Mouse (Mus musculus): Measurements from ENCODE around the gene Specc1. TPM values are rescaled to one million over a fixed set of nuclear protein-coding genes. Genes with fewer than 3 reads are reported as not detected.

Specc1 gene
- total and polyA plus RNA-seq, 3 experiments = 2.5 to 5.8 TPM; not detected in 1

GRCm38 (mm10) chr11:62035220-62035619 lies 78.7 kb downstream of the Specc1 start:
- H3K4me1 ChIP-seq (ENCODE audit: control insufficient read depth in 1 of 2, insufficient read depth in 2 of 2, low read length in 2 of 2) = no peaks in the 10 kb centered on the region
- no peak overlapping the region for H3K9ac ChIP-seq (ENCODE audit: control insufficient read depth, low read depth, low read length, poor library complexity, severe bottlenecking)
- DNase-seq (ENCODE audit: low read depth, low spot score) = no peak
- no peaks in the 10 kb centered on the region for H3K9me3 ChIP-seq (replicated peaks; ENCODE audit: insufficient read depth, low read length)
- H3K4me3 ChIP-seq (ENCODE audit: control insufficient read depth in 1 of 2, insufficient read depth in 1 of 2, low read depth in 2 of 2, low read length in 2 of 2) = no peak overlapping the region
- no peaks in the 10 kb centered on the region for H3K36me3 ChIP-seq (ENCODE audit: control insufficient read depth in 1 of 2, insufficient read depth in 2 of 2, low read length in 2 of 2)
- TF ChIP-seq POLR2A (IDR thresholded peaks at IDR 0.05; ENCODE audit: control insufficient read depth in 1 of 2, insufficient read depth in 1 of 2, low read depth in 1 of 2, low read length in 2 of 2, poor library complexity in 1 of 2) (no peak), CHD1 (IDR thresholded peaks at IDR 0.05; ENCODE audit: low read depth, low read length) (no peak), NRF1 (IDR thresholded peaks at IDR 0.05; ENCODE audit: insufficient read depth, low read depth, low read length, poor library complexity, severe bottlenecking) (no peak), USF1 (IDR thresholded peaks at IDR 0.05; ENCODE audit: low read depth, low read length) (no peak), MXI1 (IDR thresholded peaks at IDR 0.05; ENCODE audit: low read depth, low read length) (no peak), SIN3A (IDR thresholded peaks at IDR 0.05; ENCODE audit: low read length) (no peak), TCF12 (IDR thresholded peaks at IDR 0.05; ENCODE audit: low read depth, low read length) (no peak), ETS1 (IDR thresholded peaks at IDR 0.05; ENCODE audit: low read depth, low read length) (no peak), TBP (IDR thresholded peaks at IDR 0.05; ENCODE audit: low read depth, low read length) (no peak), HCFC1 (IDR thresholded peaks at IDR 0.05; ENCODE audit: low read depth, low read length) (no peak)
- no peak overlapping the region for H3K27ac ChIP-seq (ENCODE audit: control insufficient read depth, low read depth, low read length)
- H3K79me2 ChIP-seq (ENCODE audit: control insufficient read depth, insufficient read depth, low read length, poor library complexity) = no peaks in the 10 kb centered on the region
- H3K27me3 ChIP-seq (ENCODE audit: control insufficient read depth in 1 of 2, insufficient read depth in 2 of 2, low read length in 2 of 2) = no peaks in the 10 kb centered on the region

DNA sequence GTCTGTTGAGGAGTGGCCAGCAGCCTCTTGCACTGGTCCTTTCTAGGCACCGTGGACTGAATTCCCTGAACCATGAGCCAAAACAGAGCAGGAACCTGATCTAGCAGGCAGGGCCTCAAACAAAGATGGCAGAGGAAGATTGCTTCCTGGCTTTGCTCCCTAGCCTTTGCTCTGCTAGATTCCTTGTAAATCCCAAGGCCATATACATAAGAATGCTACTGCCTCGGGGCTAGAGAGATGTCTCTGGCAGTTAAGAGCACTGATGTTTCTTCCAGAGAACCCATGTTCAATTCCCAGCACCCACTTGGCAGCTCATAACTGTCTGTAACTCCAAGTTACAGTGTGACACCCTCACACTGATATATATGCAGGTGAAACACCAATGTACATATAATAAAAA lies 83.6 kb downstream of the Specc1 start:
- TF ChIP-seq SMC3 (IDR thresholded peaks at IDR 0.05; ENCODE audit: low read depth, low read length) = no peak
- TF ChIP-seq POLR2AphosphoS2 (IDR thresholded peaks at IDR 0.05; ENCODE audit: low read length) = no peak
- no peak for TF ChIP-seq ZMIZ1 (IDR thresholded peaks at IDR 0.05; ENCODE audit: low read depth, low read length)
- TF ChIP-seq RCOR1 (IDR thresholded peaks at IDR 0.05; ENCODE audit: low read depth, low read length) = no peak
- TF ChIP-seq GATA1 (IDR thresholded peaks at IDR 0.05; ENCODE audit: low read depth, low read length) = no peak
- no peak for TF ChIP-seq CHD2 (IDR thresholded peaks at IDR 0.05; ENCODE audit: low read length)
- no peak for TF ChIP-seq POLR2A (IDR thresholded peaks at IDR 0.05; ENCODE audit: control insufficient read depth in 1 of 2, insufficient read depth in 1 of 2, low read depth in 1 of 2, low read length in 2 of 2, poor library complexity in 1 of 2)
- no peak for TF ChIP-seq ZNF384 (IDR thresholded peaks at IDR 0.05; ENCODE audit: low read depth, low read length)

More for the DNA sequence above, 83.6 kb downstream of the Specc1 start:
- H3K27ac ChIP-seq (ENCODE audit: control insufficient read depth, low read depth, low read length) = no peak overlapping the region
- no peaks in the 10 kb centered on the region for H3K79me2 ChIP-seq (ENCODE audit: control insufficient read depth, insufficient read depth, low read length, poor library complexity)
- no peak overlapping the region for H3K9ac ChIP-seq (ENCODE audit: control insufficient read depth, low read depth, low read length, poor library complexity, severe bottlenecking)
- H3K27me3 ChIP-seq (ENCODE audit: control insufficient read depth in 1 of 2, insufficient read depth in 2 of 2, low read length in 2 of 2) = no peaks in the 10 kb centered on the region
- H3K4me3 ChIP-seq (ENCODE audit: control insufficient read depth in 1 of 2, insufficient read depth in 1 of 2, low read depth in 2 of 2, low read length in 2 of 2) = no peak overlapping the region
- DNase-seq (ENCODE audit: low read depth, low spot score) = no peak
- H3K9me3 ChIP-seq (replicated peaks; ENCODE audit: insufficient read depth, low read length) = no peaks in the 10 kb centered on the region
- no peaks in the 10 kb centered on the region for H3K4me1 ChIP-seq (ENCODE audit: control insufficient read depth in 1 of 2, insufficient read depth in 2 of 2, low read length in 2 of 2)
- H3K36me3 ChIP-seq (ENCODE audit: control insufficient read depth in 1 of 2, insufficient read depth in 2 of 2, low read length in 2 of 2) = no peaks in the 10 kb centered on the region
